Mouse (Mus musculus): ENCODE results near the gene Bik.

Bik gene

DNA sequence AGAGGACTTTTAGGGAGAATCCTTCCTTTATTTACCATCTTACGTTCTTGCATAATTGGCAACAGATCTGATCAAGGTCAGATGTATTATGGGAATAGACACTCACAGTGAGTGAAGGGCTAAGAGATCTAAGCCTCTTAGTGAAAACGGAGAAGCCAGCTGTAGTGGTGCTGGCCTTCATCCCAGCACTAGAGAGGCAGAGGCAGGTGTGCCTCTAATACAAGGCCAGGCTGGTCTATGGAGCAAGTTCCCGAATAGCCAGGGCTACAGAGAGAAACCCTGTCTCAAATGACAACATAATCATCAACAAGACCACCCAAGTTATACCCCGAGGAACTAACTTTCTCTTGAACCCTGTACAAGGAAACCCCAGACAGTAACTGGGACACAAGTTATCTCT, 56.3 kb downstream of the Bik start:
- no peak for DNase-seq (ENCODE audit: low spot score in 2 of 2)

DNA sequence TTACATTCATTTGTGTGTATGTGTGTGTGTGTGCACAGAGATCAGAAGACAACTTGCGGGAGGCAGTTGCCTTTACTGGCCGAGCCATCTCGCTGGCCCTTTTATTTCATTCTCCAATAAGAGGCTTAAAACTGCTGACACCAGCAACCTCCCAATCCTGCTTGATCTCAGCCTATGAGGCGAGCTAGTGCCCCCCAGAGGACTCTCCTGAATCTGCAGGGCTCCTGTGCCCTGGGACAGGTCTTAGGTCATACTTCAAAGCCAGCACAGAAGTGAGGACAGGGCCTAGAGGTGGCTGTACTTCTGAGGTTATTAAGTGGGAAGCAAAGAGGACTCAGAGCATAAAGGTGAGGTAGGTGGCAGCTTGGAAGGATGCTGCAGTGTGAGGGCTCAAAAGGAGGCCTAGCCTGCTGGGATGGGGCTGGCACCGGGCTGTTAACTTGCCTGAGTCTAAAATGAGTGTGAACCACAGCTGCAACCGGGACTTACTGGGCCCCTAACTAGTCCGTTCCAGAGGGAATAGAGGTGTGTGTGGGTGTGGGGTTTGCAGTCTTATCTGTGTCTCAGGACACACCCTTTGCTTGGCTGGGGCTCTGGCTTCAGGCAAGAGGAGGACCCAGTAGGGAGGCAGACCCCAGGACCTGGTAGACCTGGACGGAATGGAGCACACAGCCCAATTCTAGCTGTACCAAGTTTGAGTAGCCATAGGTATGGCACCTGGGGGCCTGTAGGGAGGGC, 56.9 kb downstream of the Bik start:
- peak in 1 of 2 experiments; percentile 56 for DNase-seq (ENCODE audit: low spot score in 2 of 2)

DNA sequence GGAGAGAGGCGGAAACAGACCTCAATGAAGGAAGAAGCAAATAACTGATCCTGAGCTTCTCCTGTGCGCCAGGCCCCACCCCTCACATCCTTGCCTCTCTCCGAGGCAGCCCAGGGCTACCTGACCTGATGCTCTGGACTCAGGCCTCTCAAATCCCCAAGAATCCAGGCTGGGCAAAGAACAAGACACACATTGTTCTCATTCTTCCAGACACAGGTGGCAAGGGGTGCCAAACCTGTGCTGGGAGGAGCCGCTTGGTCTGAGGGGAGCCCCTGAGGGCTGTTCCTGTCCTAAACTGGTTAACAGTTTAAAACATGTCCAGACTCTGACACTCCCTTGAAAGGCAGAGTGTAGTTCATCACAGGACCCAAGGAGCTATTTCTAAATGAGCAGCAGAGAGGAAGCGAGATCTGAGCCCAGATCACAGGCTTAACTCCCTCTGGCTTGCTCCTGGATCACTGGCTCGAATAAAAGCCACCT, 58.1 kb downstream of the Bik start:
- DNase-seq (ENCODE audit: low spot score in 2 of 2), result no peak

DNA sequence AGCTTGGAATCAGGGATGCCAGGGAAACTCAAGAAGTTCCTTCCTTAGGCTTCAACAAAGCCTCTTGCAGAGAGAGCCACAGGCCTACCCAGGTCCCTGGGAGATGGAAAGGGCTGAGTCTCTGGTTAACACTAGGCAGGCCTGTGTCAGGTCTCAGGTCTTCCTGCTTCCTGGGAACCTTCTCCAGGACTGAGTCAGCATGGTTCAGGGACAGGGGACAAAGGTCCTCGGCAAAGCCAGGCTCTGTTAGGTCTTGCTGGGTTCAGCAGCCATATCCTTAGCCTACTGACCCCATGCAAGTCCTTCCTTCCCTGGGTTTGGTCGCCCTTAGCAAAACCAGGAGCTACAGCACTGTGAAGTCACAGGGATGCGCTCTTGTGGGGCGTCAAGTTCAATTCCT, 64.2 kb downstream of the Bik start:
- DNase-seq (ENCODE audit: low spot score in 2 of 2), result no peak

DNA sequence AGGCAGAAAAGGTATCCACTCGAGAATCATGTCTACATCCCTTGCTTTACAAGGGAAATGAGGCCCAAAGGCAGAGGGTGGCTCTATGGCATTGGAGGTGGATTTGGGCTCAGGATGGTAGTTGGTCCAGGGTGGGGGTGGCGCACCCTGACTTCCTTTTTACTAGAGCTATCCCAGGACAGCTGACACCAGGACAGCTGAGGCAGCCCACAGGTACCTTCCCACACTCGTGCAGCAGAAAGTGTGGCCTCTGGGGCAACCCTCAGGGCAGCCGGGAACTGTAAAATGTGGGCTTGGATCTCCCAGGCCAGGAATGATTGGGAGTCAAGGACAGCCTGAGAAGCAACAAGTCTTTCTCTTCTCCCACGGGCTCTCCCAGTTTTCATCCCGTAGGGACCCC, 65.1 kb downstream of the Bik start:
- no peak for DNase-seq (ENCODE audit: low spot score in 2 of 2)

DNA sequence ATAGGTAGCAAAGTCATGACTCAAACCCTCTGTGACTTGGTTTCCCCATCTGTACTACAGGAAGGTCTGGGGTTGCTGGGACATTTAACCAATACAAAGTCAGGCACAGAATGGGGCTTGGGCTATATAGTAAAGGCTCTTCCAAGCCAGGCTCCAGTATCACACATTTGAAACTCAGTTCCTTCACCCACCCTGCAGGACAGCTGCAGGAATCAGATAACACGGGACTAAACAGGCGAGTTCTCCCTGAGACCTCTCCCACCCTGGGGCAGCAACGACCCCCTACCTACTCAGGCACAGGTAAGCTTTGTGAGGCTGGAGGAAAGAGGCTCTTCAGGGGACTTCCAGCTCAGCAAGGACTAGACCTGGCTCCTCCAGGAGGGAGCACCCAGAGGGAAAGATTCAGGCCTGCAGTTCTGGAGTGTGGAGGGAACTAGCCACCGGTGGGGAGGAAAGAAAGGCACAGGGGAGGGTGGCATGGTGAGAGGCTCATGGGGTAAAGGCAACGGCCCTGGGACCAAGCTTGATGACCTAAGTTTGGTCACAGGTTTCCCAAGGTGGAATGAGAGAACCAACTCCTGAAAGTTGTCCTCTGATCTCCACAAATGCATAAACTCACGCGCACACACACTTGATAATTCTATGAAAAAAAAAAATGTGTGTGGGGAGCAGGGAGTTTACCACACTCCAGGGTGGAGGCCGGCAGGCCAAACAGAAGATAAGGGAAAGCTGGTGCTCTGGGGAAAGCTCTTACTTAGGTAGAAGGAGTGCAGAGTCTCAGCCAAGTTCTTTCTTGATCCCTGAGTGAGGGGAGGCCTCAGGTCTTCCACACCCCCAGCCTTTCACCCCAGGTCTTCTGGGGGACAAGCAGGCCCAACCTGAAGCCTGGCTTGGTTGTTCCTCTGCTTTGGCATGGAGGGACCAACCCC, 65.9 kb downstream of the Bik start:
- peak in 1 of 2 experiments; percentile 21 for DNase-seq (ENCODE audit: low spot score in 2 of 2)

DNA sequence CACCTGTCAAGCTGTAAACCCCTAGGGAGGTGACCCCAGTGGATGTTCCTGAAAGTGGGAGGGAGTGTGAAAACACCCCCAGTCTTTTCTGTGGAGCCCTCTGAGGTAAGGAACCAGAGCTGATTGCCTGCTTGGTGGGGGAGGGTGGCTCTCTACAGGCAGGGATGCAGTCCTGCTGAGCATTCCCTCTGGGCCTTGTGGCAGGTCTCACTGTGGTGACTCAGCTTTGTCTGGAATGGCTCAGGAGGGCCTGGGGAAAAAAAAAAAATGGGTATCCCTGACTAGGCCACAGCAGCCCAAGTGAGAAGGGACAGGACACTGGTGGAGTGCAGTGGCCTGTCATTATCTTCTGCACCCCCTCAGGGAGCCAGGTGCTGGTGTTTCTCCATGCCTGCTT, 66.5 kb downstream of the Bik start:
- DNase-seq (ENCODE audit: low spot score in 2 of 2), result no peak

DNA sequence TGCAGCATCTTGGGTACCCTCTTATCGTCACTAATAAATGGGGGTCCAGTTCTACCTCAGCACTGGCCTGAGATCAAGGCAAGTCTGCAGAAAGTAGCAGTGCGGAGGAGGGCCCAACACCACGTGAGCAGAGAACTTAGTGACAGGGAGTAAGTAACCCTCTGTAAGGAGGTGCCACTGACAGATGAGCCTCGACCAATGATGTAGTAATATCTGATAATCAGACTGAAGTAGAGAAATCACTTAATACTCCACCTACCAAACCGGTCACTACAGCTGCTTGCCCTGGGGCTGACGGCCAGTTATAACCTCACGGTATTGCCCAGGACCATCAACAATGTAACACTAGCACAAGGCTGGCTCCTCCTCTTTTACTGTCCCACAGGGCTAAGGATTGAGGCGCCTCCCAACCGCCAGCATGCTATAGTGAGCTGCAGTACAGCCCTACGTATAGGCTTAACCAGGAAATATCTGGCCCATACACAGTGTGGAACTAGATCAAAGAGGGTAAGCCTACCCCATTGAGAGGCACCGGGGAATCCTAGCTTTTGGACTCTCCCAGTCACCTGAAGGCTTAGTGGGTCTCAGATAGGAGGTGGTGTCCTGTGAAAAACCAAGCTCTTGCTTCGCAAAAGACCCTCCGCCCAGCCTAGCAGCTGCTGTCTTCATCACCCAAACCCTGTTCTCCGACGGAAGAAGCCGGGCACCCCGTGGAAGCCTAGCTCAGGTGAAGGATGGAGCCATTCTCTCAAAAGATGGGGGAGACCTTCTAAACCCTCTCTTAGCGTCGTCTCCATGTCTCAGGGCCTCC, 67.2 kb downstream of the Bik start:
- DNase-seq (ENCODE audit: low spot score in 2 of 2), result peak in 1 of 2 experiments; percentile 29

All from spleen, postnatal 14 days (tissue).